Mouse (Mus musculus) kidney, embryonic 14.5 days (tissue): ENCODE data around the gene Mfsd9. TPM values are rescaled to one million over a fixed set of nuclear protein-coding genes. Genes with fewer than 3 reads are reported as not detected.

Experiments used
- ATAC-seq: fragments of 200-750 bp; cut with Nextera tagmentation; 2 replicates; pipeline ENCODE4 v1.8.0; 2017; ENCODE audit warnings: moderate number of reproducible peaks, mild to moderate bottlenecking, moderate TSS enrichment, moderate library complexity; ENCODE audit not compliant: low FRiP score, low TSS enrichment
- H3K27ac ChIP-seq: fragments of 300-500 bp; sonication (generic); 2 replicates; pipeline ENCODE4 v1.5.1; 2014; ENCODE audit warnings: low read depth, mild to moderate bottlenecking, low read length, moderate library complexity, mixed read lengths
- H3K27me3 ChIP-seq: fragments of 300-500 bp; sonication (generic); 2 replicates; pipeline ENCODE4 v1.6.1; 2014; ENCODE audit warnings: mild to moderate bottlenecking, low read length; ENCODE audit not compliant: control insufficient read depth, insufficient read depth
- H3K36me3 ChIP-seq: fragments of 300-500 bp; sonication (generic); 2 replicates; pipeline ENCODE4 v1.6.1; 2014; ENCODE audit warnings: low read length, mixed read lengths; ENCODE audit not compliant: control insufficient read depth, insufficient read depth
- H3K4me1 ChIP-seq: fragments of 300-500 bp; sonication (generic); 2 replicates; pipeline ENCODE4 v1.6.1; 2014; ENCODE audit warnings: low read length, mixed read lengths; ENCODE audit not compliant: control insufficient read depth, insufficient read depth
- H3K4me2 ChIP-seq: fragments of 300-500 bp; sonication (generic); replicated peaks from 2 replicates; pipeline ENCODE4 v1.6.1; 2014; ENCODE audit warnings: low read depth, mild to moderate bottlenecking, low read length
- H3K4me3 ChIP-seq: fragments of 300-500 bp; sonication (generic); 2 replicates; pipeline ENCODE4 v1.5.1; 2014; ENCODE audit warnings: mild to moderate bottlenecking, low read length
- H3K9ac ChIP-seq: fragments of 300-500 bp; sonication (generic); 2 replicates; pipeline ENCODE4 v1.6.1; 2014; ENCODE audit warnings: low read depth, mild to moderate bottlenecking, low read length, moderate library complexity
- H3K9me3 ChIP-seq: fragments of 300-500 bp; sonication (generic); 2 replicates; pipeline ENCODE4 v1.6.1; 2016; ENCODE audit warnings: low read length; ENCODE audit not compliant: control insufficient read depth
- WGBS: fragments of 180-500 bp; shearing (Covaris S2); extraction: QIAGEN DNeasy Blood & Tissue Kit; methylation state at CpG from one replicate; pipeline ENCODE4 v1.1.7; 2014; 5-methylcytosine and 5-hydroxymethylcytosine counted together
- polyA plus RNA-seq: library from polyadenylated mRNA; unstranded; fragments of >200 nt; fragmentation: Nextera tagmentation; extraction: Ambion mirVana; gene quantifications from 2 replicates; pipeline ENCODE4 v1.2.1, GENCODE M21; 2014

The Mfsd9 gene
- polyA plus RNA-seq, 1 experiment from 2014 or later, result 4.5 TPM

GRCm38 (mm10) chr1:40808643-40809042, 18.2 kb upstream of the Mfsd9 start:
- Histone ChIP-seq H3K4me3 (no peak overlapping the region), H3K4me1 (no peaks in the 10 kb centered on the region), H3K9ac (no peak overlapping the region), H3K9me3 (no peaks in the 10 kb centered on the region), H3K4me2 (no peak overlapping the region), H3K36me3 (no peaks in the 10 kb centered on the region), H3K27ac (no peak overlapping the region), H3K27me3 (no peaks in the 10 kb centered on the region)
- ATAC-seq, result no peak
- 92% methylated on average over 3 of the region's 3 CpGs for WGBS

- Histone ChIP-seq H3K9ac (no peak overlapping the region), H3K4me3 (no peak overlapping the region), H3K9me3 (no peaks in the 10 kb centered on the region), H3K36me3 (no peaks in the 10 kb centered on the region), H3K4me2 (no peak overlapping the region), H3K27ac (no peak overlapping the region), H3K4me1 (no peaks in the 10 kb centered on the region), H3K27me3 (no peaks in the 10 kb centered on the region)
- no peak for ATAC-seq
- WGBS, result 88% methylated on average over 11 of the region's 11 CpGs
Measured at GRCm38 (mm10) chr1:40805891-40806290, 15.4 kb upstream of the Mfsd9 start.

GRCm38 (mm10) chr1:40805351-40805750, 14.9 kb upstream of the Mfsd9 start, which contains the start of gene Tmem182:
Gene Tmem182, plus strand, starts transcription at chr1:40805601.
- no peaks in the 10 kb centered on the region for H3K9me3 ChIP-seq
- no peak within 1 kb of the TSS for H3K4me3 ChIP-seq
- H3K27me3 ChIP-seq, result no peaks in the 10 kb centered on the region
- H3K27ac ChIP-seq, result no peak within 1 kb of the TSS
- 67% methylated on average over 9 of the region's 9 CpGs for WGBS
- no peak for ATAC-seq
- H3K4me2 ChIP-seq, result no peak within 1 kb of the TSS
- H3K4me1 ChIP-seq, result no peaks in the 10 kb centered on the region
- H3K9ac ChIP-seq, result no peak within 1 kb of the TSS
- no peaks in the 10 kb centered on the region for H3K36me3 ChIP-seq

- H3K9ac ChIP-seq, result no peak overlapping the region
- no peak for ATAC-seq
- no peaks in the 10 kb centered on the region for H3K9me3 ChIP-seq
- no peaks in the 10 kb centered on the region for H3K4me1 ChIP-seq
- no peaks in the 10 kb centered on the region for H3K27me3 ChIP-seq
- no peak overlapping the region for H3K27ac ChIP-seq
- no peak overlapping the region for H3K4me2 ChIP-seq
- no peak overlapping the region for H3K4me3 ChIP-seq
- H3K36me3 ChIP-seq, result no peaks in the 10 kb centered on the region
- 87% methylated on average over 12 of the region's 12 CpGs for WGBS
Measured at GRCm38 (mm10) chr1:40804118-40804517, 13.6 kb upstream of the Mfsd9 start.

GRCm38 (mm10) chr1:40802759-40803158, 12.3 kb upstream of the Mfsd9 start:
- no peaks in the 10 kb centered on the region for H3K4me1 ChIP-seq
- ATAC-seq, result no peak
- no peak overlapping the region for H3K4me2 ChIP-seq

GRCm38 (mm10) chr1:40800908-40801307, 10.4 kb upstream of the Mfsd9 start:
- Histone ChIP-seq H3K27ac (no peak overlapping the region), H3K4me3 (no peak overlapping the region), H3K9ac (no peak overlapping the region), H3K36me3 (no peaks in the 10 kb centered on the region), H3K4me2 (no peak overlapping the region), H3K27me3 (no peaks in the 10 kb centered on the region), H3K9me3 (no peaks in the 10 kb centered on the region), H3K4me1 (no peaks in the 10 kb centered on the region)
- no peak for ATAC-seq
- 93% methylated on average over 5 of the region's 5 CpGs for WGBS

More at GRCm38 (mm10) chr1:40802759-40803158, 12.3 kb upstream of the Mfsd9 start:
- 24% methylated on average over 3 of the region's 3 CpGs for WGBS
- Histone ChIP-seq H3K4me3 (no peak overlapping the region), H3K27me3 (no peaks in the 10 kb centered on the region), H3K9ac (no peak overlapping the region), H3K27ac (no peak overlapping the region), H3K9me3 (no peaks in the 10 kb centered on the region), H3K36me3 (no peaks in the 10 kb centered on the region)

GRCm38 (mm10) chr1:40799121-40799520, 8.6 kb upstream of the Mfsd9 start:
- Histone ChIP-seq H3K9ac (no peak overlapping the region), H3K27me3 (no peaks in the 10 kb centered on the region), H3K4me1 (no peaks in the 10 kb centered on the region), H3K27ac (no peak overlapping the region), H3K4me2 (no peak overlapping the region), H3K4me3 (no peak overlapping the region), H3K36me3 (no peaks in the 10 kb centered on the region), H3K9me3 (no peaks in the 10 kb centered on the region)
- 90% methylated on average over 8 of the region's 8 CpGs for WGBS
- no peak for ATAC-seq

GRCm38 (mm10) chr1:40797348-40797747, 6.9 kb upstream of the Mfsd9 start:
- Histone ChIP-seq H3K4me1 (no peaks in the 10 kb centered on the region), H3K27ac (no peak overlapping the region), H3K9ac (no peak overlapping the region), H3K9me3 (no peaks in the 10 kb centered on the region), H3K27me3 (no peaks in the 10 kb centered on the region), H3K36me3 (no peaks in the 10 kb centered on the region), H3K4me2 (no peak overlapping the region), H3K4me3 (no peak overlapping the region)
- WGBS, result 19% methylated on average over 5 of the region's 5 CpGs
- ATAC-seq, result no peak

- H3K4me1 ChIP-seq, result no peaks in the 10 kb centered on the region
- H3K9me3 ChIP-seq, result no peaks in the 10 kb centered on the region
- H3K4me2 ChIP-seq, result no peak overlapping the region
- no peak overlapping the region for H3K27ac ChIP-seq
- 92% methylated on average over 1 of the region's 1 CpGs for WGBS
- H3K4me3 ChIP-seq, result no peak overlapping the region
- H3K27me3 ChIP-seq, result no peaks in the 10 kb centered on the region
- no peaks in the 10 kb centered on the region for H3K36me3 ChIP-seq
- ATAC-seq, result no peak
- no peak overlapping the region for H3K9ac ChIP-seq
Measured at GRCm38 (mm10) chr1:40795508-40795907, 5.0 kb upstream of the Mfsd9 start.
